Mouse (Mus musculus): Measurements from ENCODE around the gene Wee1. TPM values are rescaled to one million over a fixed set of nuclear protein-coding genes. Genes with fewer than 3 reads are reported as not detected.
"Not testable (repeated sequence)": the region's sequence is repeated elsewhere in the genome, so short reads cannot be mapped to it uniquely, and the experiment has no call there.

The Wee1 gene
- polyA plus RNA-seq, 1 experiment = 21.6 TPM

DNA sequence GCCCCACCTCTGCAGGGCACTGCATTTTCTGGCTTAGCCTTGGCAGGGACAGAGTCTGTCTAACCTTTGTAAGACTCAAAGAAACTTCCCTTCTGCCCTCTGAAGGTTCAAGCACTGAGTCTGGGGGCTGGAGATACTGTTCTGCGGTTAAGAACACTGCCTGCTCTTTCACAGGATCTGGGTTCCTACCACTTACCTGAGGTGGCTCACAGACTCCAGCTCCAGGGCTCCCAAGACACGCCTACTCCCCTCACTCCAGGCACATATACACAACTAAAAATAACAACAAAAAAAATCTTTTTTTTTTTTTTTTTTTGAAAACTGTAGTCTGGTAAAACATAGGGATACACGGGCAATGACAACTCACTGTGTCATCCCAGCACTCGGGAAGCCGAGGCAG, 20.6 kb upstream of the Wee1 start:
- TF ChIP-seq CTCF (IDR thresholded peaks at IDR 0.05; ENCODE audit: borderline replicate concordance, insufficient read depth, low read length) = no peak
- TF ChIP-seq POLR2A (IDR thresholded peaks at IDR 0.05; ENCODE audit: low read depth, low read length) = no peak
- Histone ChIP-seq H3K27ac (ENCODE audit: insufficient read depth, low read length) (no peak overlapping the region), H3K4me1 (ENCODE audit: control insufficient read depth, insufficient read depth, low read length) (no peaks in the 10 kb centered on the region), H3K4me3 (ENCODE audit: insufficient read depth, low read length) (no peak overlapping the region)

DNA sequence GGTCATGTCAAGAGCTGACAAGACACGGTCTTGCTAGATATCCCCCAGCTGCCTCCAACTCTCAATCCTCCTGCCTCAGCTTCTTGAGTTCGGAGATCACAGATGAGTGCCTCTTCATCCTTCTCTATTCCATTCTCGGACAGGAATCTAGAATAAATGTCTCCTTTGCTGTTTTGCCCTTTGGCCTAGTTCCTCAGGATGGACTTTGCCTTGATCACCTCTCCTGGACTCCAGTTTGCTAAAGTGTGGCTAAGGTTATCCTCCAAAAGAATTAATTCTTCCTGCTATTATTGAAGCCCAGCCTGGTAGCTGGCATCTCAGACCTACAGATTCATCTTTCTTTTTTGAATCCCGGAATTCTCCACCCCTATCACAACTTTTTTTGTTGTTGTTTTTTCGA, 16.8 kb upstream of the Wee1 start:
- Histone ChIP-seq H3K4me1 (ENCODE audit: control insufficient read depth, insufficient read depth, low read length) (peaks cover 5% of the 10 kb centered on the region; the same call in 1 of the 2 replicates), H3K4me3 (ENCODE audit: insufficient read depth, low read length) (no peak overlapping the region), H3K27ac (ENCODE audit: insufficient read depth, low read length) (no peak overlapping the region)
- no peak for TF ChIP-seq POLR2A (IDR thresholded peaks at IDR 0.05; ENCODE audit: low read depth, low read length)
- TF ChIP-seq CTCF (IDR thresholded peaks at IDR 0.05; ENCODE audit: borderline replicate concordance, insufficient read depth, low read length) = no peak

DNA sequence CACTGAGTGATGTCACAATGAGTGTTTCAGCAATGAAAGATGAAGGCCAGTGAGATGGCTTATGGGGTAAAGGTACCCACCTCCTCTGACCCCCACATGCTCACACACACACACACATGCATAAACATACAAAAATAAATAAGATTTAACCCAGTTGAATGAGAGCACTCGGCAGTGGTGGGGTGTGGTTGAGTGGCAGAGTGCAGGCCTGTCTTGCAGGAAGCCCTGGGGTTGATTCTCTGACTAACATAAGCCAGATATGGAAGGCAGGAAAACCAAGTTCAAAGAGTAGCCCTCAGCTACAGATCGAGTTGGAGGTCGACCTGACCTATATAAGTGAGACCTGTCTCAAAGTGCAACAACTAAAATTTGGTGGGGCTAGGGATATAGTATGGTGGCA, 15.2 kb upstream of the Wee1 start:
- no peak overlapping the region for H3K27ac ChIP-seq (ENCODE audit: insufficient read depth, low read length)
- peaks cover 8% of the 10 kb centered on the region; the same call in 1 of the 2 replicates for H3K4me1 ChIP-seq (ENCODE audit: control insufficient read depth, insufficient read depth, low read length)
- H3K4me3 ChIP-seq (ENCODE audit: insufficient read depth, low read length) = no peak overlapping the region
- no peak for TF ChIP-seq CTCF (IDR thresholded peaks at IDR 0.05; ENCODE audit: borderline replicate concordance, insufficient read depth, low read length)
- TF ChIP-seq POLR2A (IDR thresholded peaks at IDR 0.05; ENCODE audit: low read depth, low read length) = no peak

DNA sequence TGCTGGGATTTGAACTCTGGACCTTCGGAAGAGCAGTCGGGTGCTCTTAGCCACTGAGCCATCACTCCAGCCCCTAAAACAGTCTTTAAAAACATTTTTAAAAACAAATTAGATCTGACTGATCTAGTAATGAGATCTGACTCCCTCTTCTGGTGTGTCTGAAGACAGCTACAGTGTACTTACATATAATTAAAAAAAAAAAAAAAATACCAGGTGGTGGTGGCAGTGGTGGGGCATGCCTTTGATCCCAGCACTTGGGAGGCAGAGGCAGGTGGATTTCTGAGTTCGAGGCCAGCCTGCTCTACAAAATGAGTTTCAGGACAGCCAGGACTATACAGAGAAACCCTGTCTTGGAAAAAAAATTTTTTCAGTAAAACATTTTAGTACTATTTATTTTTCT, 13.3 kb upstream of the Wee1 start:
- H3K4me1 ChIP-seq (ENCODE audit: control insufficient read depth, insufficient read depth, low read length); H3K4me3 ChIP-seq (ENCODE audit: insufficient read depth, low read length): not testable (repeated sequence)
- H3K27ac ChIP-seq (ENCODE audit: insufficient read depth, low read length) = peak overlapping the region; percentile 91

DNA sequence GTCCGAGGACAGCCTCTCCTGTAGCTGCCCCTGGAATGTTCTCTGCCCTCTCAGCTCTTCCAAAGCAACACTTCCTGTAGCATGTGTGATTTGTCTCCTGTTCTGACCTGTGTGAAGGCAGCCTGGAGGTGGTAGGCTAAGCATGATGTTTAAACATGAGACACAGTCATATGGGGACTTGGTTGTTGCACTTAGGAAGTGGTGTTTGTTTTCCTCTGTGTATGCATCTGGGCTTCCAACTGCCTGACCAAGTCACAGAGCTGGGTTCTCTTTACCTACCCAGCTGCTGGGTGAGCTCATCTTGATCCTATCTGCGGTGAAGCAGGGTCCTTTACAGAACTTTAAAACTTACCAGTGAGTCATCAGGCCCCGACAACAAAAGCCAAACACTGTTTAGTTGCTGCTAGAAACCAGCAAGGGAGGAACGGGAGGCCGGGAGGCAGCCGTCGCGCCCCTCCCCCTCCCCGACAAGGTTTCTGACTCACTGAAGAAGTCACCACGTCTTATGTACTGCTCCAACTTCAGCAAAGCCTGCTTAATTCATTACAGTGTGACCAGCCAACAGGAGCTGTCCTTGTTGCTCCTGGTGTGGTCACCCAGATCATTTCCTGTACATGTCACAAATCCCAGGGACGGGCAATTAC, 12.8 kb upstream of the Wee1 start:
- H3K4me1 ChIP-seq (ENCODE audit: control insufficient read depth, insufficient read depth, low read length) = peaks cover 8% of the 10 kb centered on the region; the same call in 1 of the 2 replicates
- TF ChIP-seq CTCF (IDR thresholded peaks at IDR 0.05; ENCODE audit: borderline replicate concordance, insufficient read depth, low read length) (no peak), POLR2A (IDR thresholded peaks at IDR 0.05; ENCODE audit: low read depth, low read length) (0 out of 2 replicates have a peak, but pooled peaks have one; percentile 31)
- no peak overlapping the region for H3K4me3 ChIP-seq (ENCODE audit: insufficient read depth, low read length)
- peak overlapping the region; percentile 91 for H3K27ac ChIP-seq (ENCODE audit: insufficient read depth, low read length)

DNA sequence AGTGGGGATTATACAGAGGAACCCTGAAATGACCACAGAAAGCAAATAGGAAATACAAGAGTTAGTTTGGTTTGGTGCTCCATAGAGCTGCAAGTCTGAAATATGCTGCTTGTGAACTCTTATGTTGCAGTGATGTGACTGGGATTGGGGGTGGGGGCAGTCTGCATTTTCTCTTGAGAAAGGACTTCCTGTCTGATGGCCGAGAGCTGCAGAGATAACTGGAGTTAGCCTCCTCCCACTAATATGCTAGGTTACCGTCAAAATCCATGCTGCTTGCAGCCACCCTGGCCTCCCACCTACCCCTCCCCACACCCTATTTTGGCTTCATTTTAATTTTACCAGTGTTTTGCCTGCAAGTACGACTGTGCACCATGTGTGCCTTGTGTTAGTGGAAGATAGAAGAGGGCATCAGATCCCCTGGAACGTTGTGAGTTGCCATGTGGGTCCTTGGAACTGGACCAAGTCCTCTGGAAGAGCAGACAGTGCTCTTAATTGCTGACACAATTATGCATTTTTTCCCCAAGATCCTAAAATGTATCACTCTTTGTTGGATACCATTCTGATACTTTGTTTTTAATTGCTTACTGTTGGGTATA, 11.7 kb upstream of the Wee1 start:
- no peak overlapping the region for H3K4me3 ChIP-seq (ENCODE audit: insufficient read depth, low read length)
- peaks cover 12% of the 10 kb centered on the region for H3K4me1 ChIP-seq (ENCODE audit: control insufficient read depth, insufficient read depth, low read length)

DNA sequence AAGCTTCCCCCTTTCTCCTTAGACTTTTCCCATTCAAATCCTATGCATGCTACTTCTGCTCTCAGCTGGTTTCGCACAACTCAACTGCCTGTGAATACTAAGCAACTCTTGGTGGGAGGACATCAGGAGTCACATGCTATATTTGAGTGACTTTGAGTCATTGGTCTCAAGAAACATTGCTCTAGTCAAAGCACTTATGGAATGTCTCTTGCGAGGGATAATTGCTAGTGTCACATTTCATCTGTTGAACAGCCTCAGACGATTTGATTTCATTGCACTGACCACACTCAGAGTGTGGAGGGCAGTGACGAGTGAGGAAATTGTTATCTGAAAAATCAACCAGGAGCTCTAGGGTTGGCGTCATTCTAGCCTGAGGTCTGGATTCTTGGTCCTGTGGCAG, 7.1 kb upstream of the Wee1 start:
- Histone ChIP-seq H3K4me1 (ENCODE audit: control insufficient read depth, insufficient read depth, low read length) (peaks cover 11% of the 10 kb centered on the region), H3K27ac (ENCODE audit: insufficient read depth, low read length) (peak overlapping the region; percentile 64), H3K4me3 (ENCODE audit: insufficient read depth, low read length) (no peak overlapping the region)
- TF ChIP-seq POLR2A (IDR thresholded peaks at IDR 0.05; ENCODE audit: low read depth, low read length) = no peak

More for the DNA sequence above, 11.7 kb upstream of the Wee1 start:
- TF ChIP-seq CTCF (IDR thresholded peaks at IDR 0.05; ENCODE audit: borderline replicate concordance, insufficient read depth, low read length) (no peak), POLR2A (IDR thresholded peaks at IDR 0.05; ENCODE audit: low read depth, low read length) (no peak)
- H3K27ac ChIP-seq (ENCODE audit: insufficient read depth, low read length) = peak overlapping the region; percentile 91; the same call in 1 of the 2 replicates

DNA sequence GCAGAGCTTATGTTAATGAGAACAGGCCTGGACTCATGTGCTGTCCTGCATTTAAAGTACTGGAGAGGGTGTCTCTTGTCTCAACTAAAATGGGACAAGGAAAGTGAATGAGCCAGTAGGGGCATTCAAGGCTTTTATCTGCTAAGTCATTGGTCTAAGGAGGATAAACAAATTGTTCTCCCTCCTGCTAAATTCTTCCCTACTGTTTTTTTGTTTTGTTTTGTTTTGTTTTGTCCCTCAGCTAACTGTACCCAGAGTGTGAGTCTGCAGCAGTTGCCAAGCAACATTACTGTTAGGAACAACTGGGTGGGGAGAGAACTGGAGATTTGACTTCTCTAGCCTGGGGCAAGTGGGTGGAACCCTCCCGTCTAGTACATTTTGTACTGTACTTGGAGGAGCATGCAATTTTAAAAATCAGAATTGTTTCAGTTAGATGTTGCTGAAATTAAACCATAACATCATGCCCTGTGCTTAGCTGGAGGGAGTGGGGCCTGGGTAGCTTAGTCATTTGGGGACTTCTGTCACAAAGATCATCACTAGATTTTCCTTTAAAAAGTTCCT, 5.0 kb upstream of the Wee1 start:
- Histone ChIP-seq H3K4me1 (ENCODE audit: control insufficient read depth, insufficient read depth, low read length) (peaks cover 10% of the 10 kb centered on the region), H3K4me3 (ENCODE audit: insufficient read depth, low read length) (no peak overlapping the region), H3K27ac (ENCODE audit: insufficient read depth, low read length) (no peak overlapping the region)
- TF ChIP-seq CTCF (IDR thresholded peaks at IDR 0.05; ENCODE audit: borderline replicate concordance, insufficient read depth, low read length) (no peak), POLR2A (IDR thresholded peaks at IDR 0.05; ENCODE audit: low read depth, low read length) (no peak)

DNA sequence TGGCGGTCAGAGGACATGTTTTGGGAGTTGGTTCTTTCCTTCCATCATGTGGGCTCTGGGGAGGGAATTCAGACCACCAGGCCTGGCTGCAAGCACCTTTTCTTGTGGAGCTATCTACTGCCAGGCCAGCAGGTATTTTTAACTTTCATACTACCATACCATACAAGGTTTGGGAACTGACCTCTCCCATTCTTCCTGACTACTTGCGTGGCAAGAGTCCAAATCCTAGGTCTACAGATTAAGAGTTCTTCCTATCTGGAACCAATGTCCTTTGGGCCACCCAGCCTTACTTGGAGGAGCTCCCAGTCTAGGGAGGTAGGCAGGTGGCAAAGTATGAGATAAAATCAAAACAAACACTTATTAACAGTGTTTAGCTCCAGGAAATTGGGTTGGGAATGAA, 3.4 kb upstream of the Wee1 start:
- no peak overlapping the region for H3K4me3 ChIP-seq (ENCODE audit: insufficient read depth, low read length)
- peaks cover 10% of the 10 kb centered on the region for H3K4me1 ChIP-seq (ENCODE audit: control insufficient read depth, insufficient read depth, low read length)
- H3K27ac ChIP-seq (ENCODE audit: insufficient read depth, low read length) = no peak overlapping the region

DNA sequence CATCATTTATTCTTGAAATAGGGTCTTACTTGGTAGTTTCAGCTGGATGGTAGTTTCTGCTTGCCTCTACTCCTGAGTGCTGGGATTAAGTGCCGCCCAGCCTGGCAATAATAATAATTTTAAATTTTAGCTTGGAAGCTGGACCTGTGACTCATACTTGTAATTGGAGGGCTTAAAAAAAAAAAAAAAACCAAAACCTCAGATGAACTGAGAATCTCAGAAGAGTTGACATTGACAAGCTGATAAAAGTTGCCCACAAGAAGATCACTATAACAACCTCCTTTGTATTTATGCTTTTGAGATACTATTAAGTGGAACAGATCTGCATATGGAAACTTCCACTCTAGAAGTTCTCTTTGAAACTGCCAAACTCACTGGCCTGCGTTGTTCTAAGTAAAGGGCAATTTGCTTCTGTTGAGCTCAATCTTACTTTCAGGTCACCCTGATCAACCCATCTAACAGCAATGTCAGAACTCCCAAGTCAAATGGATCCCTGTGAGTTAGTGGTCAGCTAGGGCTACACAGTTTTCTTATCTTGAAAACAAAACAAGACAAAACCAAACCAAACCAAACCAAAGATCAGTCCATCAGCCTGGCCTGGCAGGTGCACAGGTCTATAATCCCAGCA, 1.6 kb upstream of the Wee1 start:
- H3K27ac ChIP-seq (ENCODE audit: insufficient read depth, low read length) = no peak overlapping the region
- no peak overlapping the region for H3K4me3 ChIP-seq (ENCODE audit: insufficient read depth, low read length)
- TF ChIP-seq POLR2A (IDR thresholded peaks at IDR 0.05; ENCODE audit: low read depth, low read length) = no peak
- TF ChIP-seq CTCF (IDR thresholded peaks at IDR 0.05; ENCODE audit: borderline replicate concordance, insufficient read depth, low read length) = no peak
- H3K4me1 ChIP-seq (ENCODE audit: control insufficient read depth, insufficient read depth, low read length) = peaks cover 6% of the 10 kb centered on the region; the same call in 1 of the 2 replicates

More for the DNA sequence above, 3.4 kb upstream of the Wee1 start:
- TF ChIP-seq CTCF (IDR thresholded peaks at IDR 0.05; ENCODE audit: borderline replicate concordance, insufficient read depth, low read length) (no peak), POLR2A (IDR thresholded peaks at IDR 0.05; ENCODE audit: low read depth, low read length) (no peak)

Data from embryonic fibroblast, embryonic 13.5 days (primary cell).